Mouse (Mus musculus) cerebellum, postnatal 36 days (tissue): ENCODE data around the gene Anp32b.

ENCODE experiments used
- DNase-seq, 2 experiments: peaks; one replicate each; pipeline ENCODE4 v3.0.0; 2021 to 2022; ENCODE audit warnings: mixed read lengths in 2 of 2

Gene Anp32b

DNA sequence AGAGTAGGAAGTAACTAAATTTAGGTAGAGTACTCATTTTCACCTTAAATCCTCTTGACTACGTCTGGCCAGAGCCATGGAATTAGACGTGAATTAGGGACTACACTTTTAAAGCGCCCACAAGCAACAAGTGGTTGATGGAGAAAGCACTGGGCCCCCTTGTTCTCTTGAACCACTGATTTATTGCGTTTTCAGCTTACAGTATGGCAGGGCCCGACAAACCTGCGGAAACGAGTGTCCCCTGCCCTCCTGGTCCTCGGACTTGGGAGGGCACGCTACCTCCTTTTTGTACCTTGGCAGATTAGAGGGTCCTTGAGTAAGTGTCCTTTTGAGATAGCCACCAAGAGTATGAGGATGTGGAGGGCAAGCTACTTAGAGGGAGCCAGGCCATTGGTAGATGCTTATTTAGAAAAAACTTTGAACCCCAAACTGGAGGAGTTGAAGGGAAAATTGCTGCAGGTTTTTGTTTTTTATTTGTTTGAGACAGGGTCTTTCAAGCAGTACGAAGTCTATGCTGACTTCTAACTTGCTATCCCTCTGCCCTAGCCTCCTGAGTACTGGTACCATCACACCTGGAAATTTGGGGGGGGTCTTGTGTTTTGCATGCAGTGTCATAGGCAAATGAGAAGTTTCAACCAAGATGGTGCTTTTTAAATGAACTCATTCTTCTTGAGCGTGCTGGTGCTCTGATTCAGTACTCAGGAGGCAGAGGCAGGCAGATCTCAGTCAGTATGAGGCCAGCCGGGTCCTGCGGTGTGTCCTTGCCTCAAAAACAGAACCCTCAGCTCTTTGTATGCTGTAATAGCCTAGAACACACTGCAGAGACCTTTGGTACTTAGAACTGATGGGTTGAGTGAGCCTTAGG, 2.4 kb downstream of the Anp32b start:
- DNase-seq, result no peak

DNA sequence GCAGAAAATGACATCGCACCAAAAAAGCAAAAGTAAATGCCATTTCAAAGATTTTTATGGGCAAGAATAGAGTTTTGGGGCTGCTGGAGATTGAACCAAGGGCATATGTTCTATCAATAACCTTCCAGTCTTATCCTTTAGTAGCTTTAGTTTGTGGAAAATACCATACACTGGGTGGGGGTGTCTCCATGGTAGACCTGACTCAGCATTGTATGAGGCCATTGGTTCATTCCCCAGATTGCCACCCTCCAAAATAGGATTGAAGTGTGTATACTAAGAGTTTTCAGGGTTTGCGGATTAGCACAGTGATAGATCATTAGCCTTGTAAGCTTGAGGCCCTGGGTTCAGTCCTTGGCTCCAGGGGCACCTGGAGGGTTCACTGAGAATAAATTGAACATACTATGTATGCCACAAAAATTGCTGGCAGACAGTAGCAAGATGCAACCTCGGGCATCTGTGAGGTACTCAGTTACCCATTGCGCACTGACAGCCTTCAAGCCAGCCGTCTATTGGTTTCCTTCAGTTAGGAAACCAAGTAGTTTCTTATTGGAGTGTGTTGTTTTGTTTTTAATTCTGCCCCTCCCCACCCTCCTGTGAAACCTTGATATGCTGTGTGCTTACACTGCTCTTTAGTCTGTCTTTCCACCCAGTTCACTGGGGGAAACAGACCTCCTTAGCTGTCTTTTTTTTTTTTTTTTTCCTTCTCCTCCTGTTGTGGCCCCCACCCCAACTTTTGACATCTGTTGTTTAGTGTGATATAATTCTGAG, 3.6 kb downstream of the Anp32b start:
- DNase-seq, result no peak

DNA sequence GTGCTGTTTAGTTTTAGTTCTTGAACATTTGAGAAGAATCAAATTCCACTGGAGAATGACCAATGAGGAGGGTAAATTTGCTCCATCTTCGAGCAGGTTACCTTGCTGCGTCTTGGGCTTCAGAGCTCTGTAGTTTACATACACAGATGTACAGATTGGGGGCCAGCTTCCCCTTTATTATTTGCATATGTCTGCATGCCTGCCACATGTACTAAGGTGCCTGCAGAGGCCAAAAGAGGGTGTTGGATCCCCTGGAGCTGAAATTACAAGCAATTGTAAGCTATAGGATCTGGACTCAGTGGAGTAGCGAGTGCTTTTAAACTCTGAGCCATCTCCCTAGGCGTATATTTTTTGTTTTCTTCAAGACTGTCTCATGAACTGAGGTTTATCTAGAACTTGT, 6.1 kb downstream of the Anp32b start:
- no peak for DNase-seq

DNA sequence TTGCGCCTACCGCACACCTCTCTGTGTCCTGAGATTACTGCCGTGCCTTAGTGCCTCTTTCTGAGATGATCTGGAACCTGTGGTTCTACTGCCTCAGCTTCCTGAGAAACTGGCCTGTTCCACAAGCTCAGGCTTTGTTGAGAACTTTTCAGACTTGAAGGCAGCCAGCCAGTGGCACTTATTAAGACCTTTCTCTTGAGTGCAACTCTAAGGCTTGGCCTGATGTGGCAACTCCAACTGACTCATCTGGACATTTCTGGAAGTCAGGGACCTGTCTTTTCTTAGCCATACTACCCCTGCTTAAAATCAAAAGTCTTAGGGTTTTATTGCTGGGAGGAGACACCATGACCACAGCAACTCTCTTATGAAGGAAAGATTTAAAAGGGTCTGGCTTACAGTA, 6.5 kb downstream of the Anp32b start:
- DNase-seq, result no peak

DNA sequence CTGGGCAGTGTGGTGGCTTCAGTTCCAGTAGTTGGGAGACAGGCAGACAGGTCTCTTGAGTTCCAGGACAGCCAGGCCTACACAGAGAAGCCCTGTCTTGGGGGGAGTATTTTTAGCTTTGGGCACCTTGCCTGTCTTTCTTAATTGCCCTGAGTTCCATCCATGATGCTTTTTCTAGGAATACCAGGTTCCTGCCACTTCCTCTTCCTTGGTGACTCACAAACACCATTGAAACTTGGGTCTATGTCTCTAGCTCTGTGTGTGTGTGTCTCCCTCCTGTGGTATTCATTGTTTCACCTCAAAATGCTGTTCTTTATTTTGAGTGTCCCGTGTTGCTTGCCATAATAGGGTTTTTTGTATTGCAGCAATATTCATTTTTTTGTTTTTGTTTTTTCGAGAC, 7.7 kb downstream of the Anp32b start:
- no peak for DNase-seq

DNA sequence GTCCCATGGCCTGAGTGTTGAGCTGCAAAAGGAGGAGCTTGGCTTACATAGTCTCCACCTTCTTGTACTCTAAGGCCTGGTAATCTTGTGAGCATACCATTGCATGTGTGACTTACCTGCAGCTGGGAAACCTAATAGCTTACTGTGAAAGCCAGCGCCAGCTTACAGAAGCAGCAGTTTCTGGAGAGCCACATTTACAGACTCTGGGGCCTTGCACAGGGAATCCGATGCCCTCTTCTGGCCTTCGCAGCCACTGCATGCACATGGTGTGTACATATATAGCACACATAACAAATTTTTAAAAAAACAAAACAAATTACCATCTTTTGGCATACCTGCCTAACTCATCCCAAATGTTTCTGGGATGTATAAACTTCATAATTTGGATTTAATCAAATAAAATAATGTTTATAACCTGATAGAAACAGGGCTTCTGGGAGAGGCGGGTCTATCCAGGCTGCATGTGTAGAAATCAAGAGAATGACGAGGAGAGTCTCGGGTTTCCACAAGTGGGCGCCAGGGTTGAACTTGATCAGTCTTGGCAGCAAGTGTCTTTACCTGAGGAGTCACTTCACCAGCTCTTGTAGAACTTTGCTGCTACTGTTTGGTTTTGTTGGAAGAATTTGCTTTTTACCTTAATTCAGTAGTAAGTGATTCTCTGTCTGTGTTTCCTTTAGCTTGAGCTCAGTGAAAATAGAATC, 12.6 kb downstream of the Anp32b start:
- peak in 1 of 2 experiments; percentile 23 for DNase-seq

DNA sequence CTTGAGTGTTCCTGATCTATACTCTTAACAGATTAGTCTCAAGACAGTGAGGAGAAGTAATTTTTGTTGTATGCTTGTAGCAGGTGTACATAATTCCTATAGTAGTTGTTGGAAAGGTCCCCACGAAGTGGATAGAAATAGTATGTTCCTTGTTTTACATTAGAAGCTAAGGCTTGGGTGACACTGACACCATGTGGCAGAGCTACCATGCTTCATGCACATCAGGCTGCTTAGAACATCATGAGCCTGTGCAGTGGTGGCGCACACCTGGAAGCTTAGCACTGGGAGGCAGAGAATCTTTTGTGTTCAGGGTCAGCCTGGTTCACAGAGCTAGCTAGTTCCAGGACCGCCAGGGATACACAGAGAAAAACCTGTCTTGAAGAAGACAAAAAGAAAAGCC, 15.0 kb downstream of the Anp32b start:
- no peak for DNase-seq

DNA sequence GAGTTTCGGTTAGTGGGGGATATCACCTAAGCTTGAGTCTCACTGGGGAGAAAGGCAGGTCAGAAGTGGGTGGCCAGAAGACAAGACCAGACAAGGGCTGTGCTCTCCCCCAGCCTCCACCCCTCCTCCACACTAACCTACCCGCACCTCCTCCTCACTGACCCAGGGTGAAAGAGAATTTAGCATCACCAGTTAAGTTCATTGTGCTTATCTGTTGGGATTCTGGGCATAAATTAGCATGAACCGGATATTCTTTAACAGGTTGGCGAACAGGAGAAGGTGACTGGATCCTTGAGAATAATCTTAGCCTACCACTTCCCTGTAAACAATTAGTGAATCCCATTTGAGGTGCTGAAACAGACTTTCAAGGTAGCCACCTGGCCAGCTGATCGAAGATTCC, 24.4 kb downstream of the Anp32b start:
- no peak for DNase-seq

DNA sequence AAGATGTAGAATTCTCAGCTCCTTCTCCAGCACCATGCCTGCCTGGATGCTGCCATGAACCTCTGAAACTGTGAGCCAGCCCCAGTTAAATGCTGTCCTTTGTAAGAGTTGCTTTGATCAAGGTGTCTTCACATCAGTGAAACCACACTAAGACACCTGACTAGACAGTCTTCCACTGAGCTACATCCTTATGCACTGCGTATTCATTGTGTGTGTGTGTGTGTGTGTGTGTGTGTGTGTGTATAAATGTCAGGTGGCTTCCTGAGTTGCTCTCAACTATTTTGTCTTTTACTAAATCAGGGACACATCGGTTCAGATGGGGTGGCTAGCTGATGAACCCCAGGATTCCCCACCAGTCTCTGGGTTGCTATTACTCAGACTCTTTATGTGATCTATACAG, 28.4 kb downstream of the Anp32b start:
- no peak for DNase-seq

DNA sequence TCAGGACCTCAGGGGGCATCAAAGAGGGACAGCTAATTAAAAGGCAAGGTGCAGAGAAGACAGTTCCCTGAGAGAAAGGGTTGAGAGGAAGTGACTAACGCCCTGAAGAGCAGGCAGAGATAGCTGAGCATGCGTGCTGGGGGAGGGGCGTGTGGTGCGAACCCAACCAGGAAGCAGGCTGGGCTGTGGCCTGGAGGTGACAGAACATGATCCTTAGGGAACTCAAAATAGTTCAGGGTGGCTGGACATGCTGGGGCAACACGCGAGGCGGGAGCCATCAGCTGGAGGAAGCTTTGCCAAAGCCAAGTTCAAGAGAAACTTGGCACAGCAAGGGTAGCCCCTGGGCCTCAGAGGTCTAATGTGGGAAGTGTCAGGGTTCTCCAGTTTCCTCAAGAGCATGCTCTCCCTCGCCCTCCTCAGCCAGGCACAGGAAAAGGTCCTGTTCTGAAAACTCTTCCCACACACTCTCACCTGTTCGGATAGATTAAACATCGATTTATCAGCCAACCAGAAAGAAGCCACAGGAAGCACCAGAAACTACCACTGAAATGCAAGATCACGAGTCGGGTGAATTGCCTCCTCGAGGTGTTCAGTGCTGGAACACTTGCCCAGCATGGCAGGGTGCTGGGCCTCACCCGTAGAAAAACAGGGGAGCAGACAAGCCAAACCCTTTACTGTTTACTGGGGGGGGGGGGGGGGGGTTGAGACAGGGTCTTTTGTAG, 35.2 kb downstream of the Anp32b start:
- DNase-seq, result no peak

DNA sequence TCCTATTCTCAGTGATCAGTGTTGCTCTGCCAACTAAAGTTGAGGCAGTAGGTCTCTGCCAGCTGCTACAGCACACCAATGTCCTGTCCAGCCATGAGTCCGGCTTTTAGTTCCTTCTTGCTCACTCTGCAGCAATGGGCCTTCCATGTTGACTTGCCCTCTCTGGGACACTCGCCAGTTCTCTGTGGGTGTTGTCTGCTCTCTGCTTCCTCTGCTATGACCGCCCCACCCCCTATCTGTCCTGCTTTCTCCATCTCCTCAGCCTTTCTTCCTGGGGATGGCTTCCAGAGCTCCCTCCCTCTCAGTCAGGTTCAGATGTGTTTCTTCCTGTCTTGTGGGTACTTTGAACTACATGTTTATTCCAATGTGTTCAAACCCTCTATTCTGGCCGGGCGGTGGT, 36.6 kb downstream of the Anp32b start:
- peak; percentile 42 to 43 for DNase-seq

DNA sequence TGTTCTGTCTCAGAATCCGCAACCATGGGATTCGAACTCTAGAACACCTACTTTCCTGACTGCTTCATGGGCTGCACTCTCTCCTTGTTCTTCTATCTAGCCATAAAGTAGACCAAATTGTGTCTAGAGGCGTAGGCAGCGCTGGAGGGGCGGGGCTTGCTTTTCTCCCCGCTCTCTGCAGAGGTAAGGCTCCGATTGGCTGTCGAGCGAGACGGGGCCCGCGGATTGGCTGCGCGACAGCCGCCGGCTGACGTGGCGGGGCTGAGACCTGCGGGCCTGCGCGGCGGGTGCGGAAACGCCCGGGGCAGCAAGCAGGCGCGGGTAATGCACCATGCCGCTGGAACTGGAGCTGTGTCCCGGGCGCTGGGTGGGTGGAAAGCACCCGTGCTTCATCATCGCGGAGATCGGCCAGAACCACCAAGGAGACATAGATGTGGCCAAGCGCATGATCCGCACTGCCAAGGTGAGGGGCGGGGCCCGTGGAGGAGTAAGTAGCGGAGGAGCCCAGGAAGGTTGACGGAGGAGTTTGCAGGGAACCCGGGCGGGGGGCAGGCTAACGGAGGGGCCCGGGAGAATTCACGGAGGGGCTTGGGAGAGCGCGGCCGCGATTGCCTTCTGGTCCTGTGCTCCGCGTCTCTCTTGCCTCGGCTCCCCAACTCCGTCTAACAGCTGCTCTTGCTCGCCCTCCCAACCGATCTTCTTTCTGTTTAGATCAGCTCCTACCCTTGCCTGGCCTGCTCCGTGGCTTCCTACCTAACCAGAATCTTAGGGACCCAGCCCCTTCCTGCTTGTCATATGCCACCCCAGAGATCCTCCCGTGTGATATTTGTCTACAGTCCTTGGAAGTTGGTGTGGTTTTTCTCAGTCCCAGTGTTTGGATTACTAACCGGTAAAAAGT, 38.6 kb downstream of the Anp32b start, which contains the start of gene Nans:
TSS of gene Nans (plus strand) at position 221 of the 898 bp plus-strand sequence.
- peak; percentile 91 to 94 for DNase-seq

DNA sequence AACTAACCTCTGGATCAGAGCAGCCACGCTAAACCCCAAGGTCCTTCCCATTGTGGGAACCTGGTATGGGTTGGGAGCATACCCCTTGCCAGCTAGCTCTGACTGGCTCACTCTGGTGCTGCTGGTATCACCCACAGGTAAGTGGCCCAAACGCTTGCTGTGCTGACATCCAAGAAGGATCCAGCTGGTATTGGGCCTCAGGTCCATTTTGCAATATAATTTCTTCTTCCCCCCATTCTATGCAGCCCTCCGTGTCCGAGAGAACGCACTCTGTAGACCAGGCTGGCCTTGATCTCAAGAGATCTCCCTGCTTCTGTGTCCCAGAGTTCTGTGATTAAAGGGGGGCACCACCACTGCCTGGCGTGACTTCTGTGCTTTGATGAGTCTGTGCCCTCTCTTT, 42.4 kb downstream of the Anp32b start:
- no peak for DNase-seq

DNA sequence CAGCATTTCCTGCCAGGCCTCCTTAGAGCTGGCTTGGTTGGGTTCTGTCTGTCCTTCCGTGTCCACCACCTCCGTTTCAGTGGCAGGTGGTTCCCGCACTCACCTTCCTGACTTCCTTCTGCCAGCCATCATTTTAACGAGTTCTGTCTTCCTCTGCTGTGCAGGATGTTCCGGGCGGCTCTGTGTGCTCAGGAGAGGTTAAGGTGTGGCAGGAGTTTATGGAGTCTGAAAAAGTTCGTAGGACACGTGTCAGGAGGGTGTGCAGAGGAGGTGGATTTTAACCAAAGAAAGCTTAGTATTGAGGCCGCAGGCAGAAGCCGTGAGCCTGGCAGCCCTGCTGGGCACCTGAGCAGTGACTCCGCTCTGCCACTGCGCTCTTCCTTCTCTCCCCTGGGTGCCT, 44.8 kb downstream of the Anp32b start:
- no peak for DNase-seq

DNA sequence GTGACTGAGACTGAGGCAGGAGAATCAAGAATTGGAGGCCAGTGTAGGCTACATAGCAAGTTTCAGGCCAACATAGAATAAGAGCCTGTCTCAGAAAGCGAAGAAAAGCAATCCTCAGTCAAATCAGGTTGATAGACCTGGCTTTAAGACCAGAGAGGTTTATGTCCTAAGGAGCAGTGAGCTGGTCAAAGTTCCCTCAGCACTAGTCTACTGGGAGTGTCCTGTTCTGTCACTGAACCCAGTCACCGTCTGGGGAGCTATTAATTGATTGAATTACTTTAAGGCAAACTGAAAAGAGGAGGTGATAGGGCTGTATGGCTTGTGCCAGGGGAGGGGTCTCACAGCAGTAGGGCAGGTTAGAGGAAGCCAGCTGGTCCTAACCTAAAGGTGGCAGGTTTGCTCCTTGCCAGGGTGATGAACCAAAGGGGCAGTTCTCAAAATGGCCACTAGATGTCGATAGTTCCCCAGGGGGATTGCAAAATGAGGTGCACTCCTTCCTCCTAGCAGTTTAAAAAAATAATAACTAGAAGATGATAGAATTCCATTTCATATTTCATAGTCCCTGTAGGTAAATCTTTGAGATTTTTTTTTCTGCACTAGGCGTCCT, 46.7 kb downstream of the Anp32b start:
- DNase-seq, result peak; percentile 74 to 79

DNA sequence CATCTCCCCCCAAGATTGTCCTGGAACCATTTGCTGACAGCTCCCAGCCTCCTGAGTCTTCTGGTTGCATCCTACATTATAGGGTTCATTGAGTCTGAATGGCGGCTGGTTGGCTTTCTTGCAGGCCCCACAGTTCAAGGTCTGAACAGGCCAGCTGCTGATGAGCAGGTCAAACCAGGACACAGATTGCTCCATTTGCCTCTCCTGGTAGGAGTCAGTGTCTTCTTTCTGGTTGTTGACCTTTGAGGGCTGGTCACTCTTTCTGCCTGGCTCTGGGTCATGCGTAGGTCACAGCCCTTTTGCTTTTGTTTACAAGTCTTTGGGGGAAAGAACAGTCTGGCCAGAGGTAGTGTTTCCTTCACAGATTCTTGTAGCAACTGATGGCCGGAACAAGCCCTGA, 47.8 kb downstream of the Anp32b start:
- no peak for DNase-seq

DNA sequence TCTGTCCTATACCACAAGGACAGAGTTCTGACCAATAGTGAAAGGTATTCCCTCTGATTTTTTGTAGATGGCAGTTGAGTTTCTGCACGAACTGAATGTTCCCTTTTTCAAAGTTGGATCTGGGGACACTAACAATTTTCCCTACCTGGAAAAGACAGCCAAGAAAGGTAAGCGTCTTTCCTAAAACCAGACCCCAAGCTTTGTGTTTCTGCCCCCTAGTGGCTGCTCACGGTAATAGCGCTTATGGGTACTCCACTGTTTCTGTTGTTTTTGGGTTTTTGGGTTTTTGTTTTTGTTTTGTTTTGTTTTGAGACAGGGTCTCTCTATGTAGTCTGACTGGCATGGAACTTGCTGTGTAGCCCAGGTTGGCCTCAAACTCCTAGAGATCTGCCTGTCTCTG, 48.3 kb downstream of the Anp32b start:
- peak; percentile 66 to 68 for DNase-seq

DNA sequence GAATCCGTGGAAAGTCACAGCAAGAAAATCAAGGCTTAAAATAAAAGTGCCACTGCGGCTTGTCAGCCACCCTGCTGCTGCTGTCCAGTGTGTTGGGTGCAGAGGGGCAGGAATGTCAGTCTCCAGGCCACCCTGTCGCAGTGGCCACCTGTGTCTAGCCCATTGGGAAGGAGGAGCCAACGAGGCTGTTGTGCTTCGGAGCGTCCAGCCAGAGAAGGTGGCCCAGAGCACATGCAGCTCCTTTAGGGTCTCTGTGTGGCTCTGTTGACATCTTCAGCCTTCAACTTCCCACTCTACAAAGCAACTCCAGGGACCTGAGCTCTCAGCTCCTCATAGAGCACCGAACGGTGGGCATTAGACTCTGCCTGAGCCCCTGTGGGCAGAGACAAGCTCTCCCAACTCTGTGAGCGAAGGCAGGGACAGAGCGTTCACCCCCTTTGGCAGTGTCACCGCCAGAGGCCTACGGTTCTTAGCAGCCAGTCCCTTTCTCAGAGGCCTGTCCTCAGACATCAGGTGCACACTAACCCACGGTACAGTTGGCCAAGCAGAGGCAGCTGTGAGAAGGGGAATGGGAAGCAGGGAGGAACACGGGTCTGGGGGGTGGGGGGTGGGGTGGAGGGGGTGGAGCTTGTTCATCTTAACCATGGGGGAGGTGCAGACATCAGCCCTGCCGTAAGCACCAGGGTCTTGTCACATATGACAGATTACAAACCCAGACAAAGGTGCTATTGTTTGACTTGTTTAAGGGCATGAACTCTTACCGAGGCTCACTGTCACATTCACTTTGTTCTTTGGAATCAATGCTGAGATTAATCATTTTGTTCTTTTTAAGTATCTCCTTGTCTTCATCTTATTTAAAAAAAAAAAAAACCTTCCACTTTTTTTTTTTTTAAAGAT, 52.2 kb downstream of the Anp32b start:
- no peak for DNase-seq

DNA sequence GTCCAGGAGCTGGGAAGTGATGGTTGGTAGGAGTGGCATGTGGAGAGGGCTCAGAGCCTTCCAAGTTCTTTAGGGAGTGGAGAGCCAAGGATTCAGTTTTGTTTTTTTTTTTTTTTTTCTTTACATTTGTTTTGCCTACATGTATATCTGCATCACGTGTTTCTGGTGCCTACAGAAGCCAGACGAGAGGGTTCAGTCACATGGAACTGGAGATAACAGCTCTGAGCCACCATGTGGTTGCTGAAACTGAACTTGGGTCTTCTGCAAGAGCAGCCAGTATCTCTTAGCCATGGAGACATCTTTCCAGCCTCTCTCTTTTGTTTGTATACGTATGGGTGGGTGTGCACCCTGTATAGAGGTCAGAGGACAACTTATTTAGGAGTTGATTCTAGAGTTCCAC, 53.2 kb downstream of the Anp32b start:
- no peak for DNase-seq
